Mouse (Mus musculus): Measurements from ENCODE around the gene Ywhae.

Ywhae gene

DNA sequence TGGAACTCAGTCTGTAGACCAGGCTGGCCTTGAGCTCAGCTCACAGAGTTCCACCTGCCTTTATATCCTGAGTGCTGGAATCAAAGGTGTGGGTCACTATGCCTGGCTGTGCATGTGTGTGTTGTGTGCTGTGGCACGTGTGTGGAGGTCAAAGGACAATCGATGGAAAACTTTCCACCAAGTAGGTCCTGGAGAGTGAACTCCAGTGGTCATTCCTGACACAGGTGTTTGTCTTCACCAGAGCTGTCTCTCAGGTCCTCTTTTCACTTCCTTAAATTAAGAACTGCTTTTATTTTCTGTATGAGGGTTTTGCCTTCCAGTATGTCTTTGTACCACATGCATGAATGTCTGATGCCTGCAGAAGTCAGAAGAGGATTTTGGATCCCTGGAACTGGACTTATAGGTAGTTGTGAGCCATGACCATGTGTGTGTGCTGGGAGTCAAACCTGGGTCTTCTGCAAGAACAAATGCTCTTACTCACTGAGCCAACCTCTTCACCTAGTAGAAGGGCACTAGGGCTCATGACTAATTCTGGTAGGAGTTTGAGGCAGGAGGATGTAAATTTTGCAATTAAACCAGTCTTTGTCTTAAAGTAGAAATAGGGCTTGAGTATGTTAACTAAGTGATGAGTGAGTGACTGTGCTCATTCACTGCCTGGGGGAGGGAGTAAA is 5.3 kb downstream of the Ywhae start:
- DNase-seq (ENCODE audit: low read depth, low spot score): no peak

DNA sequence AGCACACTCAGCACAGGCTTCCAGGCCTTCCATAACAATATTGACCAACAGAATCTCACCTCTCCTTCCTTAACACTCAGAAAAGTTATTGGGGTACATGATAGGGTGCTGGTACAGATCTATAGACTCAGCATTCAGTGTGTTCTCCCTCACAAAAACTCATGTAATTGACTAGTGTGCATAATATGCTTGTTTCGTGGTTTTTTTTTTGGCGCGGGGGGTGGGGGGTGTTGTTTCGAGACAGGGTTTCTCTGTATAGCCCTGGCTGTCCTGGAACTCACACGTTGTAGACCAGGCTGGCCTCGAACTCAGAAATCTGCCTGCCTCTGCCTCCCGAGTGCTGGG is 5.8 kb downstream of the Ywhae start:
- no peak for DNase-seq (ENCODE audit: low read depth, low spot score)

DNA sequence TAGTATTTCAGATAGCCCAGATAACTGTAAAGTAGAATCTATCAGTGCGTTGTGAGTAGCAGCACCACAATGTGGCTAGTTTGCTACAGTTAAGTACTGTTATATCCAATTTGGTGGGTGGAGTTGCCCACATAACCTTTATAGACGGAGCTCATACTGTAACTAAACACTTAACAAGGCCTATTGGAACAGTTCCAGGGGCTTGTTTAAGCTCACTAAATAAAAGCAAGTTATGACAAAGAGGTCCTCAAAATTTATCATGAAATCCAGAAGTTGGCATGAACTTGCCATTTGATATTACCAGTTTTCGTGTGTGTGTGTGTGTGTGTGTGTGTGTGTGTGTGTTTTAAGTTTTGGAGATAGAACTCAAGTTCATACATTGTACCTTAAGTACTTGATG is 7.5 kb downstream of the Ywhae start:
- no peak for DNase-seq (ENCODE audit: low read depth, low spot score)

DNA sequence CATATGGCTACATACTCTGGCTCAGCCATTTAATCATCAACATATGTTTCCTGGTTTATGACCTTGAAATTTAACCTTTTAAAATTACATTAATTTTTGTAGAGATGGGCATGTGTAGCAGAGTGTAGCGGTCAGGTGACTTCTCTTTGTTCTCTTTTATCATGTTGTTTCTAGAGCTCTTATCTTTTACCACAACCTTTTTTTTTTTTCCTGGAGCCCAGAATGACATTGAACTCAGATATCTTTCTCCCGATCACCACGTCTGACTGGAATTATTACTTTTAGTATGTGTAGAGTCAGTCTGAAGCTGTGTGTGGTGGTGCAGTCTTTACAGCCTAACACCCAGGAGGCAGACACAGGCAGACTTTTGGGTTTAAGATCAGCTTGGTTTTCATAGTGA is 8.9 kb downstream of the Ywhae start:
- DNase-seq (ENCODE audit: low read depth, low spot score): no peak

DNA sequence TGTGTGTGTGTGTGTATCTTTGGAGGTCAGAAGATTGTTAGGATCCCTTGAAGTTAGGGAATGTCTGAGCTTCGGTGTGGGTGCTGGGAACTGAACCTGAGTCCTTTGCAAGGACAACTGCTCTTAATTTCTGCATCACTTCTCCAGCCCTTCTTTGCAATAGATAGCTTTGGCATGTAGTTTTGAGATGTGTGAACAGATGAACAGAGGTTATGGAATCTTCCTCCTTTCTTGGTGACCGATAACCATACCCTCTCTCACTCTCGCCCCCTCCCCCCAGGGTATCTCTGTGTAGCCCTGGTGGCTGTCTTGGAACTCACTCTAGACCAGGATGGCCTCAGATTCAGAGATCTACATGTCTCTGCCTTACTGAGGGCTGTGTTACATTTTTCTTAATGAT is 12.1 kb downstream of the Ywhae start:
- no peak for DNase-seq (ENCODE audit: low read depth, low spot score)

DNA sequence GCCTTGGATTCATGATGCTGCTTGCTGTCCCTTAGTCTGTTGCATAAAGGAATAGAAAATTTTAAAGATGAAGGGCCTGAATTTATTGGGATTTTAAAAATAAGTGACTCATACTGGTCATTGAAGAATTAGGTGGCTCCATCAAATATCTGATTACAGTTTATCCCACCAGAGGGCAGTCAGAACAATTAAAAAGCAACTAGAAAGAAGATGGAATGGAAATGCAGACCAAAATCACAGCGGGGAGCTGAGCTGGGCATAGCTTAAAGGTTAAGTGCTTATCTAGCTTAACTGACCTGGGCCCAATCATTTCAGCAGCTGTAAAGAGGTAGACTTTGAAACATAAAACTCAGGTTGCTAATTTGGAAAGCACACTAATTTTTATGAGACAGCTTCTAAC is 17.9 kb downstream of the Ywhae start:
- DNase-seq (ENCODE audit: low read depth, low spot score): no peak

DNA sequence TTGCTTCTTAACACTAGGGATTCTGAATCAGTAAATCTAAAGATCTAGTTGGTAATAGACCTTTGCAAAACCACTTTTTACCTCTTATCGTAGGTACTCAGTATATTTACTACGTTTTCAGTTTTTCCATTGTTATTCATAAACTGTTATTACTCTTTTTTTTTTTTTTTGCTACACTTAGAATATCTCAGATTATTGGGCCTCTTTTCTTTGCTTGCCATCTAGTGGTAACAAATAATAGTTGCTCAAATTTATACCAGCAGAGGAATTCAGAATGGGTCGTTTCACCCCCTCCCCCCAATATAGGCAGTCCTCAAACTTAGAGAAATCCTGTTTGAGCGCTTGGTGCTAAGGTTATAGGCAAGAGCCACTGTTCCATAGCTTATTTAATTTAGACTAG is 18.4 kb downstream of the Ywhae start:
- no peak for DNase-seq (ENCODE audit: low read depth, low spot score)

DNA sequence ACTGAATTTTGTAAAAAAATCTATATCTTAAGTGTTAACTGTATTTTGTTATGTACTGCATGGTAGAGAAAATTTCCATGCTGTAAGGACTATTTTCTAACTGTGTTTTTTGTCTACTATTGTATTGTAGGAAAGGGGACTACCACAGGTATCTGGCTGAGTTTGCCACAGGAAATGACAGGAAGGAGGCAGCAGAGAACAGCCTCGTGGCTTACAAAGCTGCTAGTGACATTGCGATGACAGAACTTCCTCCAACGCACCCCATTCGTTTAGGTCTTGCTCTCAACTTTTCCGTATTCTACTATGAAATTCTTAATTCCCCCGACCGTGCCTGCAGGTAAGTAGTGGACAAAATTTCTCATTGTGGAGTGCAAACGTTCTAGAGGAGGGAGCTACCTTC is 24.0 kb downstream of the Ywhae start:
- DNase-seq (ENCODE audit: low read depth, low spot score): no peak

DNA sequence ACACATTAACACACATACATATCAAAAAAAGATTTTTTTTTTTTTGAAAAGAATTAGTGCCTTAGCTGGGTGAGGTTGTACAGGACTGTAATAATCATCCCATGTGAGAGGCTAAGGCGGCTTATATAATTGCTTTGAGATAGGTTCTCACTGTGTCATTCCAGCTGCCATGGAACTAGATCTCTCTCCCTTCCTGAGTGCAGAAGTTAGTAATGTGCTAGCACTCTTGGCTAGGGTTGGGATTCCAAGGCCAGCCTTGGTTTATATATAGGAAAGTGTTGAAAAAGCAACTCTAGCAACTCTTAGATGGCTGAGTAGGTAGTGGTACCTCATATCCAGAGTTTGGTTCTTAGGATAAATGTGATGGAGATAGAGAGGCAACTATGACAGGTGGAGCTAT is 25.9 kb downstream of the Ywhae start:
- DNase-seq (ENCODE audit: low read depth, low spot score): no peak

DNA sequence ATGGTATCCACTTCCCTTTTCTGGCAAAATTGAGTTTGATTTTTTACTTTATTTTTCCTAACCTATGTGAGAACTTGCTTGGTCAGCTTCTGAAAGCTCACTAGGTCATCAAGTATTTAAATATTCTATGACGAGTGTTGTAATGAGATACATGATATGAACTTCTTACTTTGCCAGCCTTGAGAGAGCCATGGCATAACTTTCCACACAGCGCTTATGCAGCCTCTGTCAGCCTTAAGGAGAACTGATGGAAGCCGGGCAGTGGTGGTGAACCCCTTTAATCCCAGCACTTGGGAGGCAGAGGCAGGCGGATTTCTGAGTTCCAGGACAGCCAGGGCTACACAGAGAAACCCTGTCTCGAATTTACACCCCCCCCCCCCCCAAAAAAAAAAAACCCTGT is 28.1 kb downstream of the Ywhae start:
- DNase-seq (ENCODE audit: low read depth, low spot score): no peak

DNA sequence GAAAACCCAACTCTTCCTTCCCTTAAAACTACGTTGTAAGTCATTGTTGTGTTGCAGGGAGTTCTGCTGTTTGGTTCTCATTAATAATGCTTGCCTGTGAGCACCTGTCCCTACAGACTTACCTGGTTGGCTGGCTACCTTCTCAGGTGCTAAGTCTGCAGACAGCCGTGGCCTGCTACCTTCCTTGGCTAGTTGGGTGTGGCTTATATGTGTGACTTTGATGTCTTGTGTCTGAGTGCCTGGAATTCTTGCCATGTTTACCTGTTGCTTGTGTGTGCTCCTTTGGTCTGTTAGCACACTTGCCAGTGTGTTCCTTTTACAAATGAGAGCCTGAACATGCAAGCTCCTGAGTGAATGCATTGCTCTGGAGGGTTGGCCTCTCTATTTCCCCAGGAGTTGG is 30.0 kb downstream of the Ywhae start:
- no peak for DNase-seq (ENCODE audit: low read depth, low spot score)

DNA sequence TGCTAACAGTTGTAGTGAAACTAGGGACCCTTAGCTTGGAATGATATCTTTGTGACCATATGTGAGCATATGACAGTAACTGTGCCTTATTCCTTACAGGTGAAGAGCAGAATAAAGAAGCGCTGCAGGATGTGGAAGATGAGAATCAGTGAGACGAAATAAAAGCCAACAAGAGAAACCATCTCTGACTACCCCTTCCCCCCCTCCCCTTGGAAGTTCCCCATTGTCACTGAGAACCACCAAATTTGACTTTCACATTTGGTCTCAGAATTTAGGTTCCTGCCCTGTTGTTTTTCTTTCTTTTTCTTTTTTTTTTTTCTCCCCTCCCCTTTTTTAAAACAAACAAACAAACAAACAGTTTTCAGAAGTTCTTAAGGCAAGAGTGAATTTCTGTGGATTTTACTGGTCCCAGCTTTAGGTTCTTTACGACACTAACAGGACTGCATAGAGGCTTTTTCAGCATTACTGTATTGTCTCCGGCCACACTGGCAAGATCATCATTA is 31.9 kb downstream of the Ywhae start:
- no peak for DNase-seq (ENCODE audit: low read depth, low spot score)

DNA sequence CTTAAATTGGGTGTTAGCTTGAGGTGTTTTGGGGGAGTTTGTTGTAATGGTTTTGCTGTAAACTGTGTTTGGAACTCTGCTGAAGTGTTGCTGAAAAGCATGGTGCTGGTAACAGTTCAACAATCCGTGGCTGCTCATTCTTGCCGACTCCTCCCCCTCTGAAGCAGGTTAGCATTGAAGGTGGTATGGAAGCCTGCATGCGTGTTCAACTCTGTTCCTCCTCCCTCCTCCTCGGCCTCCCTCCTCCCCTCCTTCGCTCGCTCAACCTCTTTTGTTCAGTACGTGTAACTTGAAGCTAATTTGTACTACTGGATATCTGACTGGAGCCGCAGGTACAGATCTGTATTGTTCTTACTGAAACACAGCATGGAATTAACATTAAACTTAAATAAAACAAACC is 32.5 kb downstream of the Ywhae start:
- no peak for DNase-seq (ENCODE audit: low read depth, low spot score)

DNA sequence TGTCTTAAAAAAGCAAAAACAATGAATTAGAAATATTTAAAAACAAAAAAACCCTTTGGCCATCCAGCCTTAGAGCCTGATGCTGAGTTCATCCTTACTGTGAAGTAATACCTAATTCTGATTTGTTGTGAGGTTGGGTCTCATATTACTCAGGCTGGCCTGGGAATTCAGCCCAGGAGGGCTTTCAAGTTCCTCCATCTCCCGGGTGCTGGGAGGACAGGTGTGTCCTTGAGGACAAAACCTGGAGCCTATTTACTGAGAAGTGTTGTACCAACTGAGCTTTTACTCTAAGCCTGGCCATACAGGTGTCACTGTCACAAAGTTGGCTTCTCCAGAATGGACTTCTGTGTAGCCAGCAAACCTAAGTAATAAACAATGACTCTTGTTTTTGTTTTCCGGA is 34.3 kb downstream of the Ywhae start:
- no peak for DNase-seq (ENCODE audit: low read depth, low spot score)

DNA sequence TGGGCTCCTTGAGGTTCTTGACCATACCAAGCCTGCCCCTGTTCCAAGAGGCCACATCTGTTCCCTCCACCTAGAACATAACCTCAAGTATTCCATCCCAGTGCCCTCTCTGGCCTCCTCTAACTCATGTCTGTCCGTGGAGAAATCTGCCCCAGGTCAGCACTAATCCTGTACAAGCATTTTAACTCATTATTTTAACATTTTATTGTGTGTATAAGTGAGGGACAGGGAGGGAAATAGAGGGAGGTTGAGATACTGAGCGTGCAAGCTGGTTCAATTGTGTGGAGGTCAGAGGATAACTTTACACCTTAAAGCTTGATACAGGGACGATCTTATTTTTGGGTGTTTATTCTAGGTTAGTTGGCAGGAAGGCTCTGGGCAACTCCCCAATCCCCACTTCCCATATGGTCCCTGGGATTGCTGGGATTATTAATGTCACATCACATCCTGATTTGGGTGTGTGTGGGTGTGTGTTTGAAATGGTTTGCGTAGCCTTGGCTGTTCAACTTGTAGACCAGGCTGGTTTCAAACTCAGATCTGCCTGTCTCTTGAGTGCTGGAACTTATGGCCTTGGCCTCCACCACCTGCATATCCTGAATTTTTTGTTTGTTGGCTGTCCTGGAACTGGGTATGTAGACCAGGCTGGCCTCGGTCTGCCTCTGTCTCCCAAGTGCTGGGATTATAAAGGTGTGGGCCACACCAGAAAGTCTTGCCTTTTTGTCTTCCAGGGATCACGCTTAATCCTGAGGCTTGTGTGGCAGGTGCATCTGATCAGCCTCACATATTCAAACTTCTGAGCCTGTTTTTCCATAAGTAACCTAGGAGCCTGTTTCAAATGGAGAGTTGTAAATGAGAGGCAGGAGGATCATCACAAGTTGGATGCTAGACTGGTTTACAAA is 35.7 kb downstream of the Ywhae start:
- no peak for DNase-seq (ENCODE audit: low read depth, low spot score)

DNA sequence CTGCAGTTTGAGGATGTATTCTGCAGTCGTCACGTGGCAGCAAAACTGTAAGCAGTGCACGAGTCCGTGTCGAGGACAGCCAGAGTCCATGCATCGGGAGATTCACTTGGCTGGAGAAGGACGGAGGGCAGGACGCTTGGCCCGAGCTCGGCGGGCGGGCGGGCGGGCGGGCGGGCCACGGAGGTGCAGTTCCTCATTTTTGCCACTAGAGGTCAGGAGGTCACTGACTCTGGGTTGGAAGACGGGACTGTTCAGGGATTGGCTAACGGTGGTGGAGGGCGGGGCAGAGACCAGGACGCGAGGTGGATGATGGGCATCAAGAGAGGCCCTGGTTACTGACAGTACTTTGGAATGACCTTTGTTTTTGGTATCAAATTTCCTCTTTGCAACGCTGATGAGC is 36.5 kb downstream of the Ywhae start:
- DNase-seq (ENCODE audit: low read depth, low spot score): peak; percentile 68

DNA sequence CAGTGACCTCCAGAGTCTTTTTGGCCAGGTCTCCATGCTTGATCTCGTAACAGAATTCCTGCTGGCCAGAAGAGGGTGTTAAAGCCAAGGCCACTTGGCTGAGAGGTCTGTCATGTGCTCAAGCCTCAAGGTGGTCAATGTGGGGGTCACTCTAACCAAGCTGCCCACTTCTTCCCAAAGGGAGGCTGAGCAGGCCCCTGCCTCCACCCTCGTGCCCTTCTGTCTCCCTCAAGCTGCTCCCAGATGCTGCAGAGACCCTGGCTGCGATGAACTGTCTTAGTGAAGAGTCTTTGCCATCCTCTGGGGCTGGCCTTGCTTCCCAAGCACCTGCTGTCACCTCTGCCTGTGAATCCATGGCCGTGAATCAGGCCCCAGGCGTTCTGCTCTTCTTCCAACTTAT is 39.9 kb downstream of the Ywhae start:
- DNase-seq (ENCODE audit: low read depth, low spot score): no peak

DNA sequence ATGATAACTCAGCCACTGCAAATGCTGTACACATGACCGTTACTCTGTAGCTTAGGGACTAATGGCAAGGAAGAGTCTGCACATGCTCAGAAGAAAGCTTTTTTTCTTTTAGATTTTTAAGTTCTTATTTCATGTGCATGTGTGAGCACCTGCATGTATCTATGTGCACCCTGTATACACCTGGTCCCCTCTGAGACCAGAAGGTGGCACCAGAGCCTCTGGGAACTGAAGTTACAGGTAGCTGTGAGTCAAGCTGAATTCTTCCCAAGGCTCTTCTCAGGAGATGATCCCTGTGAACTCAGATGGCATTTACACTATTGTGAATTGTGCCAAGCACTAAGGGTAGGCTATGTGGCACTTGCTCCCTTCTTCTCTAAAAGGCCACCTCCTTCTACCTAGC is 43.2 kb downstream of the Ywhae start:
- DNase-seq (ENCODE audit: low read depth, low spot score): no peak

DNA sequence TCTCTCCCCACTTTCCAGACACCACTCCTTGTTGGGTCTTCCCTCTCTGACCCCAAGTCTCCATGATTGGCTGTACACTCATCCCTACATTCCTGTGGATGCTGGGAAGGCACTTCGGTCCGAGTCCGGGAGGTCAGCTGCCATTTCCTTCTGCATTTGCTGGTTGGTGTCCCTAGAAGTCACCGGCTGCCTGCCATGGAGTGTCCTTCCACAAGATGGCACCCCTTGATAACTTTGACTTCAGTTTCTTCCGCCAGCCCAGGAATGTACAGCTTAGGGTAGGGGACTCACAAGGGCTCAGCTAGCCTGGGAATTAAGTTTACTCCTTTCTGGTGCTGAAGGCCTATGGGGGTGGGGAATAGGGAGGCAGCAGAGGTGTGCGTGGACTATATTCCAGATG is 49.2 kb downstream of the Ywhae start:
- DNase-seq (ENCODE audit: low read depth, low spot score): peak; percentile 64

DNA sequence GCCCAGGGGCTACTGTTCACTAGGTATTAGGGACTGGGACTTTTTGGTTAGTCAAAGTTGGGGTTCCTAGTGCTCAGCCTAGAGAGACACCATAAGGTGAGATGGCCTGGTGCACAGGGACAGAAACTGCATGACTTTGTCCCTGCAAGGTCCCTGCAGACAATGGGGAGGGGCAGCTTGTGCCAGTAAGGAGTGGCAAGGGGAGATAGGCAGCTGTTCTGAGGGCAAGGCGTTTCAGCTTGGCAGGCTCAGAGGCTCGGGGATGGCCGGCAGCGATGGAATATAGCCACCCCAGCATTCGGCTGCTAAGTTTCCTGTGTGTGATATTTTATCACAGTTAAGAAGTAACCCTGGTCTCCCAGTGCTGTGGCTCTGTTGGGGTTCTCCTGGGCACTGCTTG is 51.1 kb downstream of the Ywhae start:
- DNase-seq (ENCODE audit: low read depth, low spot score): no peak

DNA sequence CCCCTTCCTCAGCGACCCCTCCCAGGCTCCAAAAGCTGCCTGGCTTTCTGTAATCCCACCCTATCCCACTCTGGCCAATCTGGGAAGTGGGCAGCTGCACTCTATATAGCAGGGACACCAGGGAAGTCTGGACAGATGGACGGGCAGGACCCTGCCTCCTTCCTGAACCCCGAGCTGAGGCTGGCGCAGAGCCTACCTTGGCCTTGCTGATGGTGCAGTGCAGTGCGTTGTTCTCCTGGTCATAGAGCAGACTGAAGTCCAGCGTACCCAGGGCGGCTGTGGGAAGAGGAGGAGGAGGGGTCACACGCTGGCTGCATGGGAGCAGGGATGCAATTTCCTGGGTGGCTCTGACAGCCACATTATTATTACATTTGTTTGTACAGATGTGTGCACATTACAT is 53.2 kb downstream of the Ywhae start:
- DNase-seq (ENCODE audit: low read depth, low spot score): no peak

DNA sequence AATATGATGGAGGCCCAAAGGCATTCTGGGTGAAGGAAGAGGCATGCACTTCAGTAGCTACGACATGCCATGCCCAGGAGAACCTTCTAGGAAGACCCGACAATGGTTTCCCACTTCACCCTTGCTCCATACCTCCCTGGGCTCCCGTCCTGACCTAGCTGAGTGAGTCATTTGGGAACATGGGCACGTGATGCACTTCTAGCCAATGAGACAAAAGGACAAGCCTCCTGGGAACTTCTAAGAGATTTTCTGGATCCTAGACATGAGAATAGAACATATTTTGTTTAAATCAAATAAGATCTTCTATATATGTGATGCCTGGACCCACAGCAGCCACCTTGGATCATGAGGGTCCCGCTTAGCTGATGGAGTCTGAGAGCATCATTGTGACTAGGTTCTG is 59.9 kb downstream of the Ywhae start:
- DNase-seq (ENCODE audit: low read depth, low spot score): no peak

DNA sequence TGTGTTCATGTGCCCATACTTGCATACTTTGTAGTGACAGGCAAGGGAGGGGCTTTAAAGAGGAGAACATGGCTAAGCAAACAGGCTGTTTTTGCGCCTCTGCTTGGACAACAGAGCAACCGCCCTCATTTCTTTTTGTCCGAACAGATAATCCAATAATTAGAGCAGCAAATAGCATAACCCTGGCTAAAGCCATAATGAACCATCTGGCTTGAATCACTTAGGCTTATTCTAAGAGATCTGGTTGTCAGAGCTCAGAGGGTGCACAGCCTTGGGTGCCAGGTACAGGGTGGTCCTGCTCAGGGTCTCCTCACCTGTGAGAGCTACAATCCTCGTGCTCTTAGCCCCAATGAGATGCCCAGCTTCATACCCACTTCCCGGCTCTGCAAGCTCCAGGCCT is 60.7 kb downstream of the Ywhae start:
- DNase-seq (ENCODE audit: low read depth, low spot score): no peak
